Mouse (Mus musculus) spleen, adult 2 months (tissue): ENCODE results near the gene Nagk.

Source experiments
- CTCF ChIP-seq: fragments of 200-500 bp; IDR thresholded peaks from 2 replicates; pipeline ENCODE4 v1.5.1; 2011; ENCODE audit warnings: mild to moderate bottlenecking, inconsistent platforms; ENCODE audit not compliant: insufficient read depth, insufficient read length, insufficient replicate concordance; ENCODE audit errors: extremely low read depth
- POLR2A ChIP-seq: fragments of 200-500 bp; IDR thresholded peaks from 2 replicates; pipeline ENCODE4 v1.6.1; 2011; ENCODE audit warnings: low read depth, low read length, inconsistent platforms

DNA sequence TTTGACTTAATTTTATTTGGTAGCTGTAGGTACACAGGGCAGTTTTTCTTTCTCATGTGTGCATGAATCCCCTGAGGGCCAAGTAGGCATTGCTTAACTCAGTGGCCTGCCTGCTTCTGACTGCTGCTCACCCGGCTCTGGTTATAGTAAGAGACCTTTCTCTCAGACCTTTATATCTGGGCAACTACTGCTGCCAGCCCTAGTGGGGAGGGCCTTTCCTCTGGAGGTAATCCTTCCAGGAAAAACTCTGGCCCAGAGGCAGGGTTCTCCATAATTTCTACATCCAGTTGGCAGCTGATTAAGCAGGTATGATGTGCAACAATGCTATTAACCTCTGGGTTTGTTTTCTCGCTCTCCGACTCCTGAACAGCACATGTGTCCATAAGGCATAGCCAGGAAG, 8.1 kb downstream of the Nagk start:
- TF ChIP-seq POLR2A: no peak
- TF ChIP-seq CTCF: no peak
